Mouse (Mus musculus) lung, postnatal 10 days (tissue): Measurements from ENCODE around the gene Khnyn.

ENCODE experiments used
- DNase-seq: peaks from one replicate; pipeline ENCODE4 v3.0.0; 2021

The Khnyn gene

GRCm38 (mm10) chr14:55873714-55874683 lies 10.7 kb upstream of the Khnyn start:
- DNase-seq, result peak; percentile 89

- peak; percentile 61 for DNase-seq
These were observed 7.1 kb upstream of the Khnyn start for GRCm38 (mm10) chr14:55877469-55878315.

- no peak for DNase-seq
These were observed 6.3 kb upstream of the Khnyn start for GRCm38 (mm10) chr14:55878316-55878940.

GRCm38 (mm10) chr14:55879623-55880022 lies 5.1 kb upstream of the Khnyn start:
- peak; percentile 93 for DNase-seq

- no peak for DNase-seq
These were observed 3.8 kb upstream of the Khnyn start for GRCm38 (mm10) chr14:55880982-55881381.

- DNase-seq, result no peak
These were observed 2.5 kb upstream of the Khnyn start for GRCm38 (mm10) chr14:55882171-55882641.

GRCm38 (mm10) chr14:55883149-55883661 lies 1.5 kb upstream of the Khnyn start:
- DNase-seq, result no peak

- DNase-seq, result no peak
These were observed 1.1 kb upstream of the Khnyn start for GRCm38 (mm10) chr14:55883663-55884062.

GRCm38 (mm10) chr14:55884166-55884565 lies 581 bp upstream of the Khnyn start, which contains the start of gene Cbln3:
TSS of gene Cbln3 (minus strand) at chr14:55884392.
- DNase-seq, result peak; percentile 89

- no peak for DNase-seq
These were observed 505 bp downstream of the Khnyn start for GRCm38 (mm10) chr14:55885114-55885790.

GRCm38 (mm10) chr14:55885791-55886271 lies 1.1 kb downstream of the Khnyn start:
- peak; percentile 72 for DNase-seq

GRCm38 (mm10) chr14:55886571-55887382 lies 2.0 kb downstream of the Khnyn start:
- no peak for DNase-seq

GRCm38 (mm10) chr14:55897671-55898070 lies 12.9 kb downstream of the Khnyn start:
- no peak for DNase-seq

GRCm38 (mm10) chr14:55898947-55899346 lies 14.2 kb downstream of the Khnyn start:
- DNase-seq, result no peak

- peak; percentile 92 for DNase-seq
These were observed 15.1 kb downstream of the Khnyn start, which contains the start of gene Sdr39u1 for GRCm38 (mm10) chr14:55899701-55900413. TSS of gene Sdr39u1 (minus strand) at chr14:55900293.

- DNase-seq, result no peak
These were observed 15.6 kb downstream of the Khnyn start for GRCm38 (mm10) chr14:55900414-55900755.

- DNase-seq, result no peak
These were observed 20.8 kb downstream of the Khnyn start for GRCm38 (mm10) chr14:55905518-55905917.

GRCm38 (mm10) chr14:55913406-55913805 lies 28.7 kb downstream of the Khnyn start:
- DNase-seq, result no peak

GRCm38 (mm10) chr14:55918240-55919082 lies 33.7 kb downstream of the Khnyn start:
- peak; percentile 88 for DNase-seq
